Mouse (Mus musculus) lung, postnatal 0 days (tissue): ENCODE measurements around the gene Msh4. TPM values are rescaled to one million over a fixed set of nuclear protein-coding genes. Genes with fewer than 3 reads are reported as not detected.

Experiments used
- ATAC-seq: fragments of 200-750 bp; cut with Nextera tagmentation; 2 replicates; pipeline ENCODE4 v1.8.0; 2017; ENCODE audit warnings: moderate library complexity
- DNase-seq: peaks from one replicate; pipeline ENCODE4 v3.0.0-alpha.2; 2016; ENCODE audit warnings: low spot score
- H3K27ac ChIP-seq: fragments of 300-500 bp; sonication (generic); 2 replicates; pipeline ENCODE4 v1.5.1; 2014; ENCODE audit warnings: antibody characterized with exemption, mild to moderate bottlenecking, low read length, mixed read lengths
- H3K27me3 ChIP-seq: fragments of 300-500 bp; sonication (generic); replicated peaks from 2 replicates; pipeline ENCODE4 v1.6.1; 2014; ENCODE audit warnings: low read length, mixed read lengths; ENCODE audit not compliant: insufficient read depth
- H3K36me3 ChIP-seq: fragments of 300-500 bp; sonication (generic); 2 replicates; pipeline ENCODE4 v1.6.1; 2014; ENCODE audit warnings: low read length, mixed read lengths; ENCODE audit not compliant: insufficient read depth
- H3K4me1 ChIP-seq: fragments of 300-500 bp; sonication (generic); 2 replicates; pipeline ENCODE4 v1.6.1; 2014; ENCODE audit warnings: antibody characterized with exemption, low read depth, low read length, mixed read lengths; ENCODE audit not compliant: insufficient read depth
- H3K4me2 ChIP-seq: fragments of 300-500 bp; sonication (generic); replicated peaks from 2 replicates; pipeline ENCODE4 v1.6.1; 2014; ENCODE audit warnings: low read depth, mild to moderate bottlenecking, low read length, moderate library complexity, mixed read lengths
- H3K4me3 ChIP-seq: fragments of 300-500 bp; sonication (generic); 2 replicates; pipeline ENCODE4 v1.5.1; 2014; ENCODE audit warnings: low read depth, low read length
- H3K9ac ChIP-seq: fragments of 300-500 bp; sonication (generic); replicated peaks from 2 replicates; pipeline ENCODE4 v1.6.1; 2014; ENCODE audit warnings: low read depth, mild to moderate bottlenecking
- H3K9me3 ChIP-seq: fragments of 300-500 bp; sonication (generic); 2 replicates; pipeline ENCODE4 v1.6.1; 2016; ENCODE audit warnings: low read length, mixed read lengths
- CTCF ChIP-seq: IDR thresholded peaks from 2 replicates; pipeline ENCODE4 v1.5.1; 2016; ENCODE audit warnings: antibody characterized with exemption, mild to moderate bottlenecking
- EP300 ChIP-seq: IDR thresholded peaks from 2 replicates; pipeline ENCODE4 v1.6.1; 2016; ENCODE audit warnings: antibody characterized with exemption, mild to moderate bottlenecking, control low read depth
- WGBS: fragments of 180-500 bp; shearing (Covaris S2); extraction: QIAGEN DNeasy Blood & Tissue Kit; methylation state at CpG from one replicate; pipeline ENCODE4 v1.1.7; 2014; 5-methylcytosine and 5-hydroxymethylcytosine counted together
- polyA plus RNA-seq: library from polyadenylated mRNA; unstranded; fragments of >200 nt; fragmentation: Nextera tagmentation; extraction: Ambion mirVana; gene quantifications from 2 replicates; pipeline ENCODE4 v1.2.1, GENCODE M21; 2015

Gene Msh4
- polyA plus RNA-seq = 0.04 and 0.08 TPM in 2 replicates

GRCm38 (mm10) chr3:153906136-153906871 lies at the start of gene Msh4:
Msh4 (minus strand) TSS chr3:153906138.
- Histone ChIP-seq H3K4me2 (no peak within 1 kb of the TSS), H3K27ac (no peak within 1 kb of the TSS), H3K27me3 (no peaks in the 10 kb centered on the region), H3K9ac (no peak within 1 kb of the TSS), H3K4me1 (peaks cover 5% of the 10 kb centered on the region; the same call in 1 of the 2 replicates), H3K9me3 (no peaks in the 10 kb centered on the region), H3K36me3 (peaks cover 42% of the 10 kb centered on the region), H3K4me3 (no peak within 1 kb of the TSS)
- ATAC-seq (no peak), DNase-seq (no peak)
- TF ChIP-seq EP300 (no peak), CTCF (no peak)
- 83% methylated on average over 9 of the region's 9 CpGs for WGBS

- no peak for DNase-seq
- H3K27me3 ChIP-seq = no peaks in the 10 kb centered on the region
- H3K4me3 ChIP-seq = no peak overlapping the region
- H3K36me3 ChIP-seq = no peaks in the 10 kb centered on the region
- TF ChIP-seq EP300 (no peak), CTCF (no peak)
- no peak for ATAC-seq
- no peaks in the 10 kb centered on the region for H3K4me1 ChIP-seq
- H3K4me2 ChIP-seq = no peak overlapping the region
- H3K9ac ChIP-seq = no peak overlapping the region
- WGBS = 29% methylated on average over 2 of the region's 2 CpGs
- H3K27ac ChIP-seq = no peak overlapping the region
- no peaks in the 10 kb centered on the region for H3K9me3 ChIP-seq
These were observed 42.2 kb upstream of the Msh4 start for GRCm38 (mm10) chr3:153948176-153948575.

- TF ChIP-seq CTCF (no peak), EP300 (no peak)
- no peak overlapping the region for H3K4me3 ChIP-seq
- no peaks in the 10 kb centered on the region for H3K27me3 ChIP-seq
- DNase-seq (no peak), ATAC-seq (no peak)
- H3K36me3 ChIP-seq = no peaks in the 10 kb centered on the region
- H3K9ac ChIP-seq = no peak overlapping the region
- no peak overlapping the region for H3K27ac ChIP-seq
- no peak overlapping the region for H3K4me2 ChIP-seq
- no peaks in the 10 kb centered on the region; the same call in 1 of the 2 replicates for H3K4me1 ChIP-seq
- WGBS = 64% methylated on average over 4 of the region's 4 CpGs
- no peaks in the 10 kb centered on the region for H3K9me3 ChIP-seq
These were observed 41.3 kb upstream of the Msh4 start for GRCm38 (mm10) chr3:153947271-153947670.

- H3K36me3 ChIP-seq = no peaks in the 10 kb centered on the region
- WGBS = under 1% methylated on average over 34 of the region's 41 CpGs
- H3K9ac ChIP-seq = peak within 1 kb of the TSS; percentile 60
- peak within 1 kb of the TSS; percentile 66 for H3K4me3 ChIP-seq
- H3K9me3 ChIP-seq = no peaks in the 10 kb centered on the region
- peak within 1 kb of the TSS; percentile 90 for H3K27ac ChIP-seq
- peak within 1 kb of the TSS; percentile 73 for H3K4me2 ChIP-seq
- no peaks in the 10 kb centered on the region for H3K27me3 ChIP-seq
- H3K4me1 ChIP-seq = no peaks in the 10 kb centered on the region; the same call in 1 of the 2 replicates
- ATAC-seq (peak; percentile 97), DNase-seq (peak; percentile 99)
- TF ChIP-seq CTCF = peak; percentile 11; the same call in 1 of the 2 replicates
- no peak for TF ChIP-seq EP300
These were observed 38.5 kb upstream of the Msh4 start, which contains the start of gene Acadm for GRCm38 (mm10) chr3:153944335-153944990. Acadm (minus strand) TSS chr3:153944632.

GRCm38 (mm10) chr3:153943901-153944334 lies 38.0 kb upstream of the Msh4 start:
- under 1% methylated on average over 19 of the region's 19 CpGs for WGBS
- H3K36me3 ChIP-seq = no peaks in the 10 kb centered on the region
- peak; percentile 72 for DNase-seq

GRCm38 (mm10) chr3:153943003-153943640 lies 37.2 kb upstream of the Msh4 start:
- Histone ChIP-seq H3K36me3 (no peaks in the 10 kb centered on the region), H3K4me2 (peak overlapping the region; percentile 73), H3K27ac (peak overlapping the region; percentile 90), H3K9ac (peak overlapping the region; percentile 58; the same call in 1 of the 2 replicates), H3K4me1 (no peaks in the 10 kb centered on the region; the same call in 1 of the 2 replicates), H3K27me3 (no peaks in the 10 kb centered on the region), H3K4me3 (peak overlapping the region; percentile 66), H3K9me3 (no peaks in the 10 kb centered on the region)
- no peak for ATAC-seq
- DNase-seq = peak; percentile 54
- TF ChIP-seq EP300 (no peak), CTCF (no peak)
- WGBS = 18% methylated on average over 12 of the region's 12 CpGs

More at GRCm38 (mm10) chr3:153943901-153944334, 38.0 kb upstream of the Msh4 start:
- Histone ChIP-seq H3K4me1 (no peaks in the 10 kb centered on the region; the same call in 1 of the 2 replicates), H3K27me3 (no peaks in the 10 kb centered on the region), H3K4me2 (peak overlapping the region; percentile 73), H3K9me3 (no peaks in the 10 kb centered on the region), H3K9ac (peak overlapping the region; percentile 58), H3K4me3 (peak overlapping the region; percentile 66), H3K27ac (peak overlapping the region; percentile 90)
- ATAC-seq = peak; percentile 65
- TF ChIP-seq EP300 (no peak), CTCF (no peak)
